Mouse (Mus musculus) MEL (cell line): ENCODE results near the gene Igfbp2. TPM values are rescaled to one million over a fixed set of nuclear protein-coding genes. Genes with fewer than 3 reads are reported as not detected.

Source experiments
- DNase-seq: peaks from one replicate; pipeline ENCODE4 v3.0.0; 2011; ENCODE audit warnings: low read depth, low spot score
- H3K27ac ChIP-seq: 2 replicates; pipeline ENCODE4 v1.5.1; 2012; ENCODE audit warnings: low read depth, mild to moderate bottlenecking, control low read depth, low read length, moderate library complexity; ENCODE audit not compliant: control insufficient read depth
- H3K27me3 ChIP-seq, 2 experiments: fragments of 150-350 bp in 1 of 2; sonication (generic) in 1 of 2; 2 replicates each; pipeline ENCODE4 v1.6.1; 2012; ENCODE audit warnings: low read length in 2 of 2, mild to moderate bottlenecking in 2 of 2, improper control_type of control experiment in 1 of 2, moderate library complexity in 1 of 2; ENCODE audit not compliant: insufficient read depth in 2 of 2, control insufficient read depth in 1 of 2
- H3K36me3 ChIP-seq, 2 experiments: 2 replicates each; pipeline ENCODE4 v1.6.1; 2012 to 2014; ENCODE audit warnings: low read length in 2 of 2, improper control_type of control experiment in 1 of 2, inconsistent platforms in 1 of 2, mild to moderate bottlenecking in 1 of 2; ENCODE audit not compliant: insufficient read depth in 2 of 2, control insufficient read depth in 1 of 2
- H3K4me1 ChIP-seq, 2 experiments: fragments of 150-350 bp in 1 of 2; sonication (generic) in 1 of 2; 2 replicates each; pipeline ENCODE4 v1.6.1; 2012; ENCODE audit warnings: low read length in 2 of 2, improper control_type of control experiment in 1 of 2, mild to moderate bottlenecking in 1 of 2; ENCODE audit not compliant: insufficient read depth in 2 of 2, control insufficient read depth in 1 of 2
- H3K4me3 ChIP-seq, 2 experiments: fragments of 150-350 bp in 1 of 2; sonication (generic) in 1 of 2; 2 replicates each; pipeline ENCODE4 v1.5.1; 2012; ENCODE audit warnings: low read depth in 2 of 2, low read length in 2 of 2, mild to moderate bottlenecking in 2 of 2, moderate library complexity in 2 of 2, control low read depth in 1 of 2, improper control_type of control experiment in 1 of 2; ENCODE audit not compliant: control insufficient read depth in 1 of 2, insufficient read depth in 1 of 2
- H3K79me2 ChIP-seq: 2 replicates; pipeline ENCODE4 v1.6.1; 2012; ENCODE audit warnings: mild to moderate bottlenecking, low read length, moderate library complexity; ENCODE audit not compliant: control insufficient read depth, poor library complexity, insufficient read depth
- H3K9ac ChIP-seq: 2 replicates; pipeline ENCODE4 v1.6.1; 2012; ENCODE audit warnings: low read depth, mild to moderate bottlenecking, control low read depth, low read length, moderate library complexity; ENCODE audit not compliant: control insufficient read depth, poor library complexity, severe bottlenecking
- H3K9me3 ChIP-seq: fragments of 150-350 bp; sonication (generic); replicated peaks from 2 replicates; pipeline ENCODE4 v1.6.1; 2012; ENCODE audit warnings: mild to moderate bottlenecking, low read length, improper control_type of control experiment, moderate library complexity; ENCODE audit not compliant: insufficient read depth
- BHLHE40 ChIP-seq: IDR thresholded peaks from 2 replicates; pipeline ENCODE4 v1.6.1; 2012; ENCODE audit warnings: low read depth, mild to moderate bottlenecking, inconsistent platforms, low read length, improper control_type of control experiment, borderline replicate concordance
- CHD1 ChIP-seq: IDR thresholded peaks from 2 replicates; pipeline ENCODE4 v1.6.1; 2012; ENCODE audit warnings: low read depth, mild to moderate bottlenecking, inconsistent platforms, low read length, improper control_type of control experiment
- CTCF ChIP-seq, 3 experiments: IDR thresholded peaks in 2 of 3; conservative IDR thresholded peaks in 1 of 3; 2 replicates each; pipeline ENCODE4 v1.5.1; 2011 to 2012; ENCODE audit warnings: low read length in 3 of 3, low read depth in 2 of 3, mild to moderate bottlenecking in 2 of 3, improper control_type of control experiment in 1 of 3, inconsistent platforms in 1 of 3, mixed read lengths in 1 of 3, moderate library complexity in 1 of 3; ENCODE audit not compliant: control insufficient read depth in 1 of 3, insufficient read depth in 1 of 3, poor library complexity in 1 of 3, severe bottlenecking in 1 of 3
- E2F4 ChIP-seq: IDR thresholded peaks from 2 replicates; pipeline ENCODE4 v1.6.1; 2011; ENCODE audit warnings: low read depth, low read length, improper control_type of control experiment, borderline replicate concordance
- ETS1 ChIP-seq: IDR thresholded peaks from 2 replicates; pipeline ENCODE4 v1.6.1; 2012; ENCODE audit warnings: low read depth, mild to moderate bottlenecking, inconsistent platforms, low read length, improper control_type of control experiment, moderate library complexity
- GABPA ChIP-seq: IDR thresholded peaks from 2 replicates; pipeline ENCODE4 v1.6.1; 2012; ENCODE audit warnings: low read depth, mild to moderate bottlenecking, inconsistent platforms, low read length, improper control_type of control experiment, moderate library complexity
- HCFC1 ChIP-seq: IDR thresholded peaks from 2 replicates; pipeline ENCODE4 v1.6.1; 2012; ENCODE audit warnings: low read depth, mild to moderate bottlenecking, inconsistent platforms, low read length, improper control_type of control experiment, moderate library complexity
- KAT2A ChIP-seq: conservative IDR thresholded peaks from 2 replicates; pipeline ENCODE4 v1.6.1; 2012; ENCODE audit warnings: low read depth, low read length, improper control_type of control experiment, inconsistent platforms
- MAFK ChIP-seq: IDR thresholded peaks from 2 replicates; pipeline ENCODE4 v1.6.1; 2011; ENCODE audit warnings: low read depth, mild to moderate bottlenecking, low read length, improper control_type of control experiment, borderline replicate concordance
- MAX ChIP-seq: IDR thresholded peaks from 2 replicates; pipeline ENCODE4 v1.6.1; 2011; ENCODE audit warnings: low read length, improper control_type of control experiment
- MAZ ChIP-seq: IDR thresholded peaks from 2 replicates; pipeline ENCODE4 v1.6.1; 2012; ENCODE audit warnings: low read depth, mild to moderate bottlenecking, inconsistent platforms, low read length, improper control_type of control experiment
- MXI1 ChIP-seq: IDR thresholded peaks from 2 replicates; pipeline ENCODE4 v1.6.1; 2011; ENCODE audit warnings: mild to moderate bottlenecking, low read depth, low read length, improper control_type of control experiment
- MYB ChIP-seq: IDR thresholded peaks from 2 replicates; pipeline ENCODE4 v1.6.1; 2011; ENCODE audit warnings: mild to moderate bottlenecking, low read depth, low read length, improper control_type of control experiment
- MYC ChIP-seq: IDR thresholded peaks from 2 replicates; pipeline ENCODE4 v1.6.1; 2011; ENCODE audit warnings: low read depth, mild to moderate bottlenecking, low read length, improper control_type of control experiment, moderate library complexity
- NELFE ChIP-seq: IDR thresholded peaks from 2 replicates; pipeline ENCODE4 v1.6.1; 2011; ENCODE audit warnings: low read depth, low read length, improper control_type of control experiment
- POLR2A ChIP-seq, 2 experiments: IDR thresholded peaks; 2 replicates each; pipeline ENCODE4 v1.6.1; 2011 to 2012; ENCODE audit warnings: low read length in 2 of 2, mild to moderate bottlenecking in 2 of 2, control low read depth in 1 of 2, improper control_type of control experiment in 1 of 2, low read depth in 1 of 2, moderate library complexity in 1 of 2; ENCODE audit not compliant: control insufficient read depth in 1 of 2, insufficient read depth in 1 of 2, poor library complexity in 1 of 2
- POLR2AphosphoS2 ChIP-seq: IDR thresholded peaks from 2 replicates; pipeline ENCODE4 v1.6.1; 2011; ENCODE audit warnings: low read length, improper control_type of control experiment
- POLR2AphosphoS5 ChIP-seq: IDR thresholded peaks from 2 replicates; pipeline ENCODE4 v1.6.1; 2012; ENCODE audit warnings: low read depth, borderline replicate concordance, mild to moderate bottlenecking, inconsistent platforms, low read length, moderate library complexity, mixed read lengths
- RAD21 ChIP-seq: IDR thresholded peaks from 2 replicates; pipeline ENCODE4 v1.6.1; 2011; ENCODE audit warnings: mild to moderate bottlenecking, low read depth, low read length, improper control_type of control experiment
- RCOR1 ChIP-seq: IDR thresholded peaks from 2 replicates; pipeline ENCODE4 v1.6.1; 2012; ENCODE audit warnings: low read depth, mild to moderate bottlenecking, inconsistent platforms, low read length, improper control_type of control experiment
- SIN3A ChIP-seq: IDR thresholded peaks from 2 replicates; pipeline ENCODE4 v1.6.1; 2012; ENCODE audit warnings: low read length, improper control_type of control experiment, inconsistent platforms
- SMC3 ChIP-seq: IDR thresholded peaks from 2 replicates; pipeline ENCODE4 v1.6.1; 2011; ENCODE audit warnings: low read depth, low read length, improper control_type of control experiment
- TAL1 ChIP-seq: IDR thresholded peaks from 2 replicates; pipeline ENCODE4 v1.6.1; 2012; ENCODE audit warnings: mild to moderate bottlenecking, inconsistent platforms, low read length, moderate library complexity, mixed read lengths
- TBP ChIP-seq: IDR thresholded peaks from 2 replicates; pipeline ENCODE4 v1.8.0; 2011; ENCODE audit warnings: low read depth, low read length, improper control_type of control experiment
- TCF12 ChIP-seq: IDR thresholded peaks from 2 replicates; pipeline ENCODE4 v1.6.1; 2014; ENCODE audit warnings: low read depth, mild to moderate bottlenecking, inconsistent platforms, low read length, improper control_type of control experiment, moderate library complexity
- UBTF ChIP-seq: IDR thresholded peaks from 2 replicates; pipeline ENCODE4 v1.6.1; 2012; ENCODE audit warnings: low read depth, mild to moderate bottlenecking, inconsistent platforms, low read length, improper control_type of control experiment, moderate library complexity, borderline replicate concordance; ENCODE audit not compliant: insufficient read depth
- USF1 ChIP-seq: IDR thresholded peaks from 2 replicates; pipeline ENCODE4 v1.6.1; 2014; ENCODE audit warnings: low read depth, mild to moderate bottlenecking, inconsistent platforms, low read length, improper control_type of control experiment, moderate library complexity
- USF2 ChIP-seq, 2 experiments: IDR thresholded peaks; 2 replicates each; pipeline ENCODE4 v1.6.1; 2011 to 2012; ENCODE audit warnings: improper control_type of control experiment in 2 of 2, low read length in 2 of 2, borderline replicate concordance in 1 of 2, inconsistent platforms in 1 of 2, low read depth in 1 of 2, mild to moderate bottlenecking in 1 of 2; ENCODE audit not compliant: insufficient read depth in 1 of 2
- ZC3H11A ChIP-seq: IDR thresholded peaks from 2 replicates; pipeline ENCODE4 v1.6.1; 2012; ENCODE audit warnings: low read depth, mild to moderate bottlenecking, inconsistent platforms, low read length, improper control_type of control experiment
- ZKSCAN1 ChIP-seq: IDR thresholded peaks from 2 replicates; pipeline ENCODE4 v1.6.1; 2012; ENCODE audit warnings: low read depth, mild to moderate bottlenecking, inconsistent platforms, low read length, improper control_type of control experiment, moderate library complexity
- ZMIZ1 ChIP-seq: IDR thresholded peaks from 2 replicates; pipeline ENCODE4 v1.6.1; 2012; ENCODE audit warnings: low read depth, mild to moderate bottlenecking, inconsistent platforms, low read length, improper control_type of control experiment, moderate library complexity
- ZNF384 ChIP-seq: IDR thresholded peaks from 2 replicates; pipeline ENCODE4 v1.6.1; 2012; ENCODE audit warnings: low read depth, mild to moderate bottlenecking, inconsistent platforms, low read length, improper control_type of control experiment
- polyA plus RNA-seq, 2 experiments: library from polyadenylated mRNA; stranded (reverse) in 1 of 2; unstranded in 1 of 2; fragments of >175 nt in 1 of 2; fragments of >200 nt in 1 of 2; gene quantifications; 2 replicates each; pipeline versions ENCODE4 v1.2.1 to v1.2.4; 2012; ENCODE audit warnings: low replicate concordance in 2 of 2, low read depth in 1 of 2; ENCODE audit not compliant: insufficient read length in 2 of 2, insufficient read depth in 1 of 2, missing spikeins in 1 of 2
- total RNA-seq: library from RNA; depleted of rRNA; stranded (reverse); fragments of 300-350 nt; gene quantifications from 2 replicates; pipeline ENCODE4 v1.2.3, GENCODE M21; 2012

The Igfbp2 gene
- total and polyA plus RNA-seq, 3 experiments, result not detected

- H3K9me3 ChIP-seq, result no peaks in the 10 kb centered on the region
- no peaks in the 10 kb centered on the region for H3K27me3 ChIP-seq
- no peak overlapping the region for H3K27ac ChIP-seq
- no peak overlapping the region for H3K9ac ChIP-seq
- H3K36me3 ChIP-seq, result no peaks in the 10 kb centered on the region
- H3K4me3 ChIP-seq, result no peak overlapping the region
- no peaks in the 10 kb centered on the region for H3K79me2 ChIP-seq
- peak in 1 of 3 experiments; percentile 26; a peak in 1 of 6 replicates for TF ChIP-seq CTCF (IDR thresholded peaks at IDR 0.05 in 2 of 3, conservative IDR thresholded peaks at IDR 0.05 in 1 of 3; ENCODE audit: control insufficient read depth in 1 of 3, insufficient read depth in 1 of 3, low read depth in 2 of 3, low read length in 3 of 3, poor library complexity in 1 of 3, severe bottlenecking in 1 of 3)
- peak; percentile 9 for TF ChIP-seq RAD21
- no peak for TF ChIP-seq USF2 (IDR thresholded peaks at IDR 0.05; ENCODE audit: borderline replicate concordance in 1 of 2, insufficient read depth in 1 of 2, low read depth in 1 of 2, low read length in 2 of 2)
- DNase-seq, result no peak
- no peaks in the 10 kb centered on the region; a peak in 1 of 4 replicates for H3K4me1 ChIP-seq
Measured at GRCm38 (mm10) chr1:72876111-72876510, 51.8 kb downstream of the Igfbp2 start.

GRCm38 (mm10) chr1:72877892-72878291 lies 53.6 kb downstream of the Igfbp2 start:
- DNase-seq, result peak; percentile 77
- Histone ChIP-seq H3K9ac (peak overlapping the region; percentile 39; the same call in 1 of the 2 replicates), H3K4me1 (no peaks in the 10 kb centered on the region), H3K9me3 (no peaks in the 10 kb centered on the region), H3K79me2 (no peaks in the 10 kb centered on the region), H3K36me3 (no peaks in the 10 kb centered on the region), H3K27ac (no peak overlapping the region), H3K4me3 (peak overlapping the region; percentile 25 to 38), H3K27me3 (no peaks in the 10 kb centered on the region)
- TF ChIP-seq MYC (no peak), TBP (peak; percentile 50; the same call in 1 of the 2 replicates), CTCF (IDR thresholded peaks at IDR 0.05 in 2 of 3, conservative IDR thresholded peaks at IDR 0.05 in 1 of 3; ENCODE audit: control insufficient read depth in 1 of 3, insufficient read depth in 1 of 3, low read depth in 2 of 3, low read length in 3 of 3, poor library complexity in 1 of 3, severe bottlenecking in 1 of 3) (peak; percentile 40 to 67 (median 48)), SMC3 (peak; percentile 51), ZMIZ1 (no peak), KAT2A (no peak), MXI1 (no peak), TCF12 (no peak), MAX (0 out of 2 replicates have a peak, but pooled peaks have one; percentile 26), CHD1 (no peak), UBTF (no peak), GABPA (no peak), USF2 (IDR thresholded peaks at IDR 0.05; ENCODE audit: borderline replicate concordance in 1 of 2, insufficient read depth in 1 of 2, low read depth in 1 of 2, low read length in 2 of 2) (no peak), MAZ (no peak), ETS1 (no peak), ZC3H11A (no peak), ZNF384 (no peak), POLR2AphosphoS5 (no peak), SIN3A (no peak), TAL1 (no peak), POLR2AphosphoS2 (no peak), E2F4 (no peak), MAFK (no peak), ZKSCAN1 (no peak), NELFE (no peak), HCFC1 (peak; percentile 38; the same call in 1 of the 2 replicates), RCOR1 (no peak), USF1 (no peak), MYB (no peak), POLR2A (IDR thresholded peaks at IDR 0.05; ENCODE audit: control insufficient read depth in 1 of 2, insufficient read depth in 1 of 2, low read depth in 1 of 2, low read length in 2 of 2, poor library complexity in 1 of 2) (peak in 1 of 2 experiments; percentile 48; a peak in 2 of 4 replicates), BHLHE40 (no peak)
